Mouse (Mus musculus): ENCODE data around the gene Gm3755. TPM values are rescaled to one million over a fixed set of nuclear protein-coding genes. Genes with fewer than 3 reads are reported as not detected.
"Not testable (repeated sequence)": the region's sequence is repeated elsewhere in the genome, so short reads cannot be mapped to it uniquely, and the experiment has no call there.

Gm3755 gene
- total RNA-seq (2021) = not detected

GRCm38 (mm10) chr14:7450817-7451216 lies at the start of gene Gm3755:
Gene Gm3755 (minus strand): TSS chr14:7450917.
- not testable (repeated sequence) for DNase-seq (ENCODE audit: extremely low spot score in 1 of 2, low spot score in 1 of 2)

DNA sequence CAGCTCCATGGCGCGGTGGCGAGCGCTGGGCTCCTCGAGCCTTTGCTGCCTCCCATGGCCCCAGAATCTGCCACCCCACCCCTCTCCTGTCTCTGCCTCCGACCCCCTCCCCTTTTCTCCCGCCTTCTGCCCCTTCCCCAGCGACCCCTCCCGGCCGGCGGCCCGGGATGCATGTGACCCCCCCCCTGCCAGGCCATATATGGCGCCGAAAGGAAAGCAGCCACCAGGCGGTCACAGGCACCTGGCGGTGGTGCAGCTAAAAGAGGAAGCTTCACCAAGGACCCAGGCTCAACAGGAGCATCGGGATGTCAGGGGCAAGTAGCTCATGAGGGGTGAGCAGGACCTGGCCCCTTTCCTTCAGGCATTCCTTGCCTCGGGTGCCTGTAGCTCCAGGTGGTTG lies 38.0 kb upstream of the Gm3755 start:
- not testable (repeated sequence) for DNase-seq (ENCODE audit: extremely low spot score in 1 of 2, low spot score in 1 of 2)

GRCm38 (mm10) chr14:7483662-7484061 lies 32.9 kb upstream of the Gm3755 start, which contains the start of gene Gm3752:
Gene Gm3752 (minus strand): TSS chr14:7483762.
- not testable (repeated sequence) for DNase-seq (ENCODE audit: extremely low spot score in 1 of 2, low spot score in 1 of 2)

- DNase-seq (ENCODE audit: extremely low spot score in 1 of 2, low spot score in 1 of 2) = not testable (repeated sequence)
Measured at GRCm38 (mm10) chr14:7422496-7422895, 28.2 kb downstream of the Gm3755 start.

Other genes with a start within 250 kb of the Gm3755 start
- gene Gm3727, start 186.2 kb downstream of the Gm3755 start, total RNA-seq (2021) = not detected
- gene Gm3739, start 135.9 kb downstream of the Gm3755 start, total RNA-seq (2021) = under 1 TPM; 0.49 to 0.52 TPM
- gene Gm5797, start 118.5 kb downstream of the Gm3755 start, total RNA-seq (2021) = not detected
- gene Gm8374, start 85.8 kb downstream of the Gm3755 start, total RNA-seq (2021) = not detected
- gene Gm3752, start 32.8 kb upstream of the Gm3755 start, total RNA-seq (2021) = not detected
- gene Gm3558, start 117.6 kb upstream of the Gm3755 start, total RNA-seq (2021) = 10 to 100 TPM in 1 of 2 experiments, 1 to 10 TPM in 1; 8.7 to 10.0 TPM
- gene Gm10338, start 144.7 kb upstream of the Gm3755 start, total RNA-seq (2021) = not detected
- gene Gm10128, start 193.1 kb upstream of the Gm3755 start, total RNA-seq (2021) = not detected

All from layer of hippocampus, postnatal 25 days (tissue).